9 mouse cellular contexts compared by ENCODE assay signal in the genomic region with DNA sequence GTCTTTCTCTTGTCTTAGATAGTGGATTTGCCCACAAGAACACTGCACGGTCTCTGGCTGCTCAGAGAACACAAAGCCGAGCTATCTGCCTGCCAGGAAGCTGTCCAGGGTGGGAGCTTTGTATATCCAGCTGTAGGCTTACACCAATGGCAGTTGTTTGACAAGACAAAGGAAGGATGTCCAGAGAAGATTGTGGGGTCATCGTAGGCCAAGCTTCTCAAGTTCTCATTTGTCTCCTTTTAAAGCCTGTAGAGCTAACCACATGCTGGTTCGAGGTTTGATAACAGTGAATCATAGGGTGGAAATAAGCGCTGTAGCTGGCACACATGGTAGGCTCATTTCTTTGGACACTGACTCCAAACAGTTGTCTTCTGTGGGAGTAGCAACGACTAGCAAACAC. TPM values are rescaled to one million over a fixed set of nuclear protein-coding genes. Genes with fewer than 3 reads are reported as not detected.
DNase-seq lines count a peak whose midpoint lies in the region; ATAC-seq lines count a peak whose summit lies in the region.
"Had no signal": no experiment of that assay in that cellular context is flagged by ENCODE, and none has a peak within 500 bp of the region (broad histone marks: within the 10 kb centered on the region; RNA-seq: fewer than 3 reads in every experiment).

No protein-coding gene starts in this region.

- no peak overlapping the region for H3K4me2 ChIP-seq in hindbrain, embryonic 16.5 days (ENCODE audit: low read length)
- no peak overlapping the region for H3K4me2 ChIP-seq in intestine, embryonic 15.5 days (replicated peaks)
- no peak overlapping the region for H3K4me2 ChIP-seq in forebrain, embryonic 11.5 days (ENCODE audit: low read depth, low read length, severe bottlenecking)
- H3K4me2 ChIP-seq: neural tube, embryonic 12.5 days had no signal

- 13% methylated on average over 6 of the region's 6 CpGs for WGBS in hindbrain, embryonic 10.5 days
- WGBS in hindbrain, embryonic 16.5 days: 11% methylated on average over 6 of the region's 6 CpGs
- 25% methylated on average over 6 of the region's 6 CpGs for WGBS in intestine, embryonic 15.5 days
- 22% methylated on average over 6 of the region's 6 CpGs for WGBS in forebrain, embryonic 11.5 days

- H3K27ac ChIP-seq in hindbrain, embryonic 10.5 days: 0 out of 2 replicates have a peak overlapping the region, but pooled peaks have one; percentile 4
- H3K27ac ChIP-seq in hindbrain, embryonic 16.5 days (ENCODE audit: low read depth, low read length): no peak overlapping the region
- H3K27ac ChIP-seq in intestine, embryonic 15.5 days: peak overlapping the region; percentile 22; the same call in 1 of the 2 replicates
- H3K27ac ChIP-seq in forebrain, embryonic 11.5 days (ENCODE audit: low read depth, low read length): no peak overlapping the region
- H3K27ac ChIP-seq: neural tube, embryonic 12.5 days had no signal

- H3K27me3 ChIP-seq in hindbrain, embryonic 10.5 days (ENCODE audit: insufficient read depth, poor library complexity, severe bottlenecking): no peaks in the 10 kb centered on the region
- no peaks in the 10 kb centered on the region for H3K27me3 ChIP-seq in hindbrain, embryonic 16.5 days (replicated peaks; ENCODE audit: control insufficient read depth, insufficient read depth, low read length)
- no peaks in the 10 kb centered on the region for H3K27me3 ChIP-seq in intestine, embryonic 15.5 days (replicated peaks)
- H3K27me3 ChIP-seq in forebrain, embryonic 11.5 days (ENCODE audit: control insufficient read depth, insufficient read depth, low read length): no peaks in the 10 kb centered on the region
- H3K27me3 ChIP-seq: neural tube, embryonic 12.5 days had no signal

- H3K9me3 ChIP-seq in hindbrain, embryonic 10.5 days: no peaks in the 10 kb centered on the region
- H3K9me3 ChIP-seq in hindbrain, embryonic 16.5 days (ENCODE audit: control insufficient read depth, low read length): no peaks in the 10 kb centered on the region
- H3K9me3 ChIP-seq in intestine, embryonic 15.5 days: no peaks in the 10 kb centered on the region
- no peaks in the 10 kb centered on the region for H3K9me3 ChIP-seq in forebrain, embryonic 11.5 days (ENCODE audit: control insufficient read depth, low read length)
- H3K9me3 ChIP-seq: neural tube, embryonic 12.5 days had no signal

- H3K36me3 ChIP-seq in hindbrain, embryonic 10.5 days: no peaks in the 10 kb centered on the region
- H3K36me3 ChIP-seq in hindbrain, embryonic 16.5 days (ENCODE audit: control insufficient read depth, insufficient read depth, low read length): no peaks in the 10 kb centered on the region
- H3K36me3 ChIP-seq in intestine, embryonic 15.5 days: no peaks in the 10 kb centered on the region
- H3K36me3 ChIP-seq in forebrain, embryonic 11.5 days (ENCODE audit: control insufficient read depth, insufficient read depth, low read length): no peaks in the 10 kb centered on the region
- H3K36me3 ChIP-seq: neural tube, embryonic 12.5 days had no signal

- ATAC-seq in hindbrain, embryonic 16.5 days: no peak
- peak; percentile 53 for ATAC-seq in intestine, embryonic 15.5 days
- ATAC-seq in CD4-positive, CD25-positive, alpha-beta regulatory T cell, adult 4 months: no peak
- no peak for ATAC-seq in forebrain, embryonic 11.5 days (replicated peaks; ENCODE audit: low FRiP score)

- no peak overlapping the region for H3K4me3 ChIP-seq in hindbrain, embryonic 10.5 days
- no peak overlapping the region for H3K4me3 ChIP-seq in hindbrain, embryonic 16.5 days (ENCODE audit: low read length)
- H3K4me3 ChIP-seq in intestine, embryonic 15.5 days (replicated peaks): no peak overlapping the region
- H3K4me3 ChIP-seq in forebrain, embryonic 11.5 days (ENCODE audit: low read depth, low read length): no peak overlapping the region
- H3K4me3 ChIP-seq: neural tube, embryonic 12.5 days had no signal

- H3K4me1 ChIP-seq in hindbrain, embryonic 10.5 days (replicated peaks): peaks cover 9% of the 10 kb centered on the region
- H3K4me1 ChIP-seq in hindbrain, embryonic 16.5 days (ENCODE audit: control insufficient read depth, insufficient read depth, low read depth, low read length): no peaks in the 10 kb centered on the region; the same call in 1 of the 2 replicates
- 0 out of 2 replicates have a peak, but pooled peaks cover 4% of the 10 kb centered on the region for H3K4me1 ChIP-seq in intestine, embryonic 15.5 days (replicated peaks)
- no peaks in the 10 kb centered on the region for H3K4me1 ChIP-seq in forebrain, embryonic 11.5 days (replicated peaks; ENCODE audit: control insufficient read depth, insufficient read depth, low read length)
- H3K4me1 ChIP-seq: neural tube, embryonic 12.5 days had no signal

- peak; percentile 47 for DNase-seq in hindbrain, embryonic 10.5 days (ENCODE audit: low spot score)
- peak; percentile 88 for DNase-seq in Muller cell, postnatal 12 days (ENCODE audit: inconsistent ontology term)
- DNase-seq in lung, postnatal 36 days: peak; percentile 91
- no peak for DNase-seq in thymus, postnatal 10 days (ENCODE audit: low spot score in 2 of 2)
- DNase-seq in forebrain, embryonic 11.5 days (ENCODE audit: low spot score): no peak

- no peak overlapping the region for H3K9ac ChIP-seq in hindbrain, embryonic 16.5 days (ENCODE audit: low read depth, low read length)
- no peak overlapping the region for H3K9ac ChIP-seq in intestine, embryonic 15.5 days
- H3K9ac ChIP-seq in forebrain, embryonic 11.5 days (ENCODE audit: low read length): no peak overlapping the region
- H3K9ac ChIP-seq: neural tube, embryonic 12.5 days had no signal

RNA-seq across cellular contexts. Expression of gene Pde5a, which starts 24.5 kb away (rescaled TPM):
- polyA plus RNA-seq in hindbrain, embryonic 10.5 days (2016; fragmentation: Nextera tagmentation; extraction: Ambion mirVana): 2.9 and 3.4 TPM in 2 replicates
- 1.7 and 2.2 TPM in 2 replicates for polyA plus RNA-seq in hindbrain, embryonic 16.5 days (2015; fragmentation: Nextera tagmentation; extraction: Ambion mirVana)
- 12.1 and 13.3 TPM in 2 replicates for polyA plus RNA-seq in intestine, embryonic 15.5 days (2015; fragmentation: Nextera tagmentation; extraction: Ambion mirVana)
- under 1 TPM; 0.08 to 0.11 TPM for polyA plus RNA-seq in CD4-positive, CD25-positive, alpha-beta regulatory T cell, adult 4 months (2017; shearing (Covaris generic))
- polyA plus RNA-seq in forebrain, embryonic 11.5 days (2014; fragmentation: Nextera tagmentation; extraction: Ambion mirVana): 5.3 and 5.5 TPM in 2 replicates

Comparison
In these comparisons a context has a peak if more than half of its experiments do, and no peak if none do; other contexts are left out.
1. H3K27ac ChIP-seq: peak in hindbrain, embryonic 10.5 days (single experiment) and intestine, embryonic 15.5 days (single experiment); none in hindbrain, embryonic 16.5 days (single experiment) and forebrain, embryonic 11.5 days (single experiment).
2. DNase-seq: peak in hindbrain, embryonic 10.5 days (single experiment), Muller cell, postnatal 12 days (single experiment) and lung, postnatal 36 days (single experiment); none in thymus, postnatal 10 days (0 of 2) and forebrain, embryonic 11.5 days (single experiment).